Mouse (Mus musculus) kidney, embryonic 15.5 days (tissue): ENCODE data around the gene Slc4a7. TPM values are rescaled to one million over a fixed set of nuclear protein-coding genes. Genes with fewer than 3 reads are reported as not detected.

ENCODE experiments used
- ATAC-seq: fragments of 200-750 bp; cut with Nextera tagmentation; replicated peaks from 2 replicates; pipeline ENCODE4 v1.8.0; 2017; ENCODE audit warnings: moderate TSS enrichment; ENCODE audit not compliant: low FRiP score
- H3K27ac ChIP-seq: fragments of 300-500 bp; sonication (generic); 2 replicates; pipeline ENCODE4 v1.5.1; 2015; ENCODE audit warnings: mild to moderate bottlenecking, inconsistent platforms
- H3K27me3 ChIP-seq: fragments of 300-500 bp; sonication (generic); 2 replicates; pipeline ENCODE4 v1.6.1; 2015; ENCODE audit warnings: inconsistent platforms
- H3K36me3 ChIP-seq: fragments of 300-500 bp; sonication (generic); 2 replicates; pipeline ENCODE4 v1.6.1; 2015; ENCODE audit warnings: inconsistent platforms
- H3K4me1 ChIP-seq: fragments of 300-500 bp; sonication (generic); 2 replicates; pipeline ENCODE4 v1.6.1; 2015; ENCODE audit warnings: inconsistent platforms
- H3K4me2 ChIP-seq: fragments of 300-500 bp; sonication (generic); 2 replicates; pipeline ENCODE4 v1.6.1; 2015; ENCODE audit warnings: moderate library complexity, mild to moderate bottlenecking, inconsistent platforms
- H3K4me3 ChIP-seq: fragments of 300-500 bp; sonication (generic); replicated peaks from 2 replicates; pipeline ENCODE4 v1.5.1; 2015; ENCODE audit warnings: mild to moderate bottlenecking, inconsistent platforms
- H3K9ac ChIP-seq: fragments of 300-500 bp; sonication (generic); 2 replicates; pipeline ENCODE4 v1.6.1; 2015; ENCODE audit warnings: mild to moderate bottlenecking, inconsistent platforms
- H3K9me3 ChIP-seq: fragments of 300-500 bp; sonication (generic); replicated peaks from 2 replicates; pipeline ENCODE4 v1.6.1; 2016; ENCODE audit warnings: inconsistent platforms
- WGBS: fragments of 180-500 bp; shearing (Covaris S2); methylation state at CpG from one replicate; pipeline ENCODE4 v1.1.7; 2015; ENCODE audit warnings: mixed read lengths; 5-methylcytosine and 5-hydroxymethylcytosine counted together
- polyA plus RNA-seq: library from polyadenylated mRNA; unstranded; fragments of >200 nt; fragmentation: Nextera tagmentation; extraction: Ambion mirVana; gene quantifications from 2 replicates; pipeline ENCODE4 v1.2.1, GENCODE M21; 2015

Gene Slc4a7
- 17.8 and 18.2 TPM in 2 replicates for polyA plus RNA-seq

GRCm38 (mm10) chr14:14701710-14702329, at the start of gene Slc4a7:
Gene Slc4a7 (plus strand): TSS chr14:14702279.
- Histone ChIP-seq H3K4me1 (peaks cover 13% of the 10 kb centered on the region), H3K9me3 (no peaks in the 10 kb centered on the region), H3K27me3 (no peaks in the 10 kb centered on the region), H3K9ac (peak within 1 kb of the TSS; percentile 87), H3K4me2 (peak within 1 kb of the TSS; percentile 57), H3K4me3 (peak within 1 kb of the TSS; percentile 90), H3K36me3 (no peaks in the 10 kb centered on the region), H3K27ac (peak within 1 kb of the TSS; percentile 96)
- 92% methylated on average over 5 of the region's 5 CpGs for WGBS
- ATAC-seq = no peak

GRCm38 (mm10) chr14:14670597-14670996, 31.5 kb upstream of the Slc4a7 start:
- no peak overlapping the region for H3K4me3 ChIP-seq
- H3K4me1 ChIP-seq = no peaks in the 10 kb centered on the region
- H3K27ac ChIP-seq = no peak overlapping the region
- no peaks in the 10 kb centered on the region for H3K9me3 ChIP-seq
- H3K4me2 ChIP-seq = no peak overlapping the region
- H3K27me3 ChIP-seq = no peaks in the 10 kb centered on the region
- ATAC-seq = no peak
- no peak overlapping the region for H3K9ac ChIP-seq
- WGBS = 100% methylated on average over 1 of the region's 1 CpGs
- H3K36me3 ChIP-seq = no peaks in the 10 kb centered on the region

DNA sequence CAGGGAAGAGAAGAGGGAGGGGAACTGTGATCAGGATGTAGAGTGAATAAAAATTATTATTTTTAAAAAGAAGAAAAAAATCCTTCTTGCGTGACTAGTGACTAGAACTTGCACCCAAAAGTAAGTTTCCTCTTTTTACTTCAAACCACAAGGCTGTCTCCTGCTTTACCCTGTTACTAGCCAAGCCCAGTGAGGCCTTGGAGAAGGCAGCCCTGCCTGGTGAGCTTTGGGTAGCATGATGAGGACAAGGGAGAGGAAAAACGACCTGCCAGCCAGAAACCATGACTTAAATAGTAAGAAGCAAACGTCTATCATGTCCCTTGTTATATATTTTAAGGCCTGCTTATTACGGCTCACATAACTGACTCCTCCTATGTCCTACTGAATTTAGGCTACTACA, 20.5 kb upstream of the Slc4a7 start:
- H3K4me1 ChIP-seq = no peaks in the 10 kb centered on the region
- no peak overlapping the region for H3K9ac ChIP-seq
- H3K36me3 ChIP-seq = no peaks in the 10 kb centered on the region
- H3K4me3 ChIP-seq = no peak overlapping the region
- no peak overlapping the region for H3K4me2 ChIP-seq
- 70% methylated on average over 4 of the region's 4 CpGs for WGBS
- ATAC-seq = no peak
- no peaks in the 10 kb centered on the region for H3K9me3 ChIP-seq
- H3K27ac ChIP-seq = no peak overlapping the region
- no peaks in the 10 kb centered on the region for H3K27me3 ChIP-seq

DNA sequence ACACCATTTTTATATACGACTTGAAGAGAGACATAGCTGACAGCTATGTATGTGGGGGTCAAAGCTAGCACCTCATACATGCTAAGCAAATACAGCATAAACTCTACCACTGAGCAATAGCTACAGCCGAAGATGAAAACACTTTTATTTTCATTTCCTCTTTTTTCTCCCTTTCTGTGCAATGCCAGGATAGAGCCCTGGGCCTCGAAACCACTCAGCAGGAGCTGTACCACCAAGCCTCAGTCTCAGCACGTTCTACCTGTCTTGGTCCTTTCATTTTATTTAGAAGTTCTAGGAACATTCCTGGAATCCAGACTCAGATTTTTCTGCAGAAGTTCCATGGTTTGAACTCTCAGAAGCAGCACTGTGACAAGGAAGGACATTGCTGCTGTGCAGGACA, 17.3 kb upstream of the Slc4a7 start:
- Histone ChIP-seq H3K9me3 (no peaks in the 10 kb centered on the region), H3K9ac (no peak overlapping the region), H3K4me1 (no peaks in the 10 kb centered on the region), H3K27ac (no peak overlapping the region), H3K27me3 (no peaks in the 10 kb centered on the region), H3K4me2 (no peak overlapping the region), H3K4me3 (no peak overlapping the region), H3K36me3 (no peaks in the 10 kb centered on the region)
- no peak for ATAC-seq
- WGBS = 83% methylated on average over 4 of the region's 4 CpGs

- no peaks in the 10 kb centered on the region for H3K27me3 ChIP-seq
- no peak overlapping the region for H3K4me2 ChIP-seq
- no peaks in the 10 kb centered on the region for H3K9me3 ChIP-seq
- H3K27ac ChIP-seq = no peak overlapping the region
- WGBS = 55% methylated on average over 7 of the region's 7 CpGs
- no peaks in the 10 kb centered on the region for H3K4me1 ChIP-seq
- H3K9ac ChIP-seq = no peak overlapping the region
- no peaks in the 10 kb centered on the region for H3K36me3 ChIP-seq
- ATAC-seq = no peak
- no peak overlapping the region for H3K4me3 ChIP-seq
These were observed 16.0 kb upstream of the Slc4a7 start for GRCm38 (mm10) chr14:14686101-14686551.

GRCm38 (mm10) chr14:14687258-14687890, 14.7 kb upstream of the Slc4a7 start:
- Histone ChIP-seq H3K27ac (no peak overlapping the region), H3K36me3 (no peaks in the 10 kb centered on the region), H3K9me3 (no peaks in the 10 kb centered on the region), H3K9ac (no peak overlapping the region), H3K4me1 (no peaks in the 10 kb centered on the region), H3K4me3 (no peak overlapping the region), H3K27me3 (no peaks in the 10 kb centered on the region), H3K4me2 (no peak overlapping the region)
- no peak for ATAC-seq
- 69% methylated on average over 7 of the region's 7 CpGs for WGBS

DNA sequence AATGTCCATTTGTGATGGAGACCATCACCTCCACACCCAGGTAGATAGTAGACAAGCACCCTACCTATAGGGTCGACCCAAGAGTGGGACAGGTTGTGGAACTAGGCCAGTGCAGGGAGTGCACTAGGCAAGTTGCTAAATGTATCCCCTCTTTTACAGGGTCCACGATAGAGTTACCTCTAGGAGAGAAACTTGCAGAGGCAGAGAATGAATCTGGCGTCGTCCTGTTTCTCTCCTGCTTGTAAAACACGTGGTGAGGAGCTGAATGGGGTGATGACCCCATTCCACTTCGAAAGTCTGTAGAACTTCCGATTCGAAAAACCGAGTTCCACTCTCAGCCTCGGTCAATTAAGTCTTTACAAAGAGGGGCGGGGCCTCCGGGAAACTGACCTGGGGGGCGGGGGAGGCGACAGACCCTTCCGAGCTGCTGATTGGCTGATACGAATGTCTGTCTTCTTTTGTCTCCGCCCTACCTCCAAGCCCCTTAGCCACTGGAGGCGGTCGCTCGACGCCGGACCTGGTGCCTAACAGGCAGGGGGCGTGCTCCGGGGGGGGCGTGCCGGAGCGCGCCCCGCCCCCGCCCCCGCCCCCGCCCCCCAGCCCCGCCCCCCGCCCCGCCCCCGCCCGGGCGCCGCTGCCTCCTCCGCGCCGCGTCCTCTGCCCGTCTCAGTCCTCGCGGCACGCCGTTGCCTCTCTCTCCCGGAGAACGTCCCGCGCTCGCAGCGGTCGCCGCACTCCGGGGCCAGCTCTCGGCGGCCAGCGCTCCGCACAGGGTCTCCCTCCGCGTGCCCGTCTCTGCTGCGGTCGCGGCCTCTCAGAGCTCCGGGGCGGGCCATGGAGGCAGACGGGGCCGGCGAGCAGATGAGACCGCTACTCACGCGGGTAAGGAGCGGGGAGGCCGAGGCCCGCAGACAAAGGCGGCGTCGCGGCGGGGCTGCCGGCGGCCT, 593 bp downstream of the Slc4a7 start:
- Histone ChIP-seq H3K9me3 (no peaks in the 10 kb centered on the region), H3K9ac (peak overlapping the region; percentile 87), H3K27ac (peak overlapping the region; percentile 96), H3K4me3 (peak overlapping the region; percentile 90), H3K36me3 (no peaks in the 10 kb centered on the region), H3K4me2 (peak overlapping the region; percentile 57), H3K27me3 (no peaks in the 10 kb centered on the region), H3K4me1 (peaks cover 13% of the 10 kb centered on the region)
- under 1% methylated on average over 55 of the region's 85 CpGs for WGBS
- ATAC-seq = peak; percentile 97

DNA sequence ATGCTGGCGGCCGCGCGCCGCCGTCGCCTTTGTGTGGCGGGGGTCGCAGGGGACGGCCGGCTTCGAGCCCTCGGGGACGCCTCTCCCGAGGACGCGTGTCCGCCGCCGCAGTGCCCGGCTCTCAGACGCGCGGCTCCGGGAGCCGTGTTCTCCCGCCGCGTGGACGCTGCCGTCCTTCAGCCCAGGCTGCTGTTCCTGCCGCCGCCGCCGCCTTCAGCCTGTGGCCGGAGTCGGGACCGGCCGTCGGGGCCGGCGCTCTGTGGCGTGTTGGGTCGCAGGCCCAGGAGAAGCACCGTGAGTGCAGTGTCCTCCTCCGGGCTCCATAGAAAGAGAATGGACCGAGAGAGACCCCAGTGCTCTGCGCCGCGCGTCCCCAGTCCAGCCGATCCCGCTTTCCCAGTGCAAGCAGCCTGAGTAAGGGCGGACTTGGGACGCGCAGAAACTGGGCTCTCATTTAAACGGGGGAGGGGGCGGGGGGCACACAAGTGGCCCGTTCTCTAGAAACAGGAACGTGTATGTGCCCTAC, 1.3 kb downstream of the Slc4a7 start:
- Histone ChIP-seq H3K27ac (peak overlapping the region; percentile 96), H3K4me1 (peaks cover 13% of the 10 kb centered on the region), H3K9me3 (no peaks in the 10 kb centered on the region), H3K4me2 (peak overlapping the region; percentile 57), H3K27me3 (no peaks in the 10 kb centered on the region), H3K36me3 (peaks cover 3% of the 10 kb centered on the region; the same call in 1 of the 2 replicates), H3K4me3 (peak overlapping the region; percentile 90), H3K9ac (peak overlapping the region; percentile 87)
- under 1% methylated on average over 46 of the region's 60 CpGs for WGBS
- peak; percentile 63 for ATAC-seq

DNA sequence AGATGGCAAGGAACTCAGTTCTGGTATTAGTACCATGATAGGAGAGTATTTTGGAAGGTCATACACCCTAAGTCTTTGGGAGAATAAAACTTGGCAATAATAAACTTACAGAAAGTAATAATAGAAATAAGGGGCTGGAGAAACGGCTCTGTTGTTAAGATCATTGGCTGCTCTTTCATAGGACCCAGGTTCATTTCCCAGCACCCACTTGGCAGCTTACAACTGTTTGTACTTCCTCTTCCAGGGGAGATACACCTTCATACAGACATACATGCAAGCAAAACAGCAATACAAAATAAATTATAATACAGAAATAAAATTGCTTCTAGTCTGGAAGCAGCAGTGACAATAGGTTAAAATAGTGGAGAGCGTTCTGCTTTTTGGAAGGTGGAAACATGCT, 2.6 kb downstream of the Slc4a7 start:
- Histone ChIP-seq H3K27ac (no peak overlapping the region), H3K9ac (no peak overlapping the region), H3K9me3 (no peaks in the 10 kb centered on the region), H3K4me3 (peak overlapping the region; percentile 90), H3K4me2 (peak overlapping the region; percentile 57), H3K4me1 (peaks cover 13% of the 10 kb centered on the region), H3K27me3 (no peaks in the 10 kb centered on the region), H3K36me3 (peaks cover 8% of the 10 kb centered on the region; the same call in 1 of the 2 replicates)
- WGBS = 79% methylated on average over 2 of the region's 2 CpGs
- ATAC-seq = no peak

GRCm38 (mm10) chr14:14705126-14705525, 3.0 kb downstream of the Slc4a7 start:
- H3K4me2 ChIP-seq = peak overlapping the region; percentile 57; the same call in 1 of the 2 replicates
- 87% methylated on average over 3 of the region's 3 CpGs for WGBS
- no peaks in the 10 kb centered on the region for H3K27me3 ChIP-seq
- no peak overlapping the region for H3K27ac ChIP-seq
- peaks cover 8% of the 10 kb centered on the region; the same call in 1 of the 2 replicates for H3K36me3 ChIP-seq
- H3K4me1 ChIP-seq = peaks cover 13% of the 10 kb centered on the region
- ATAC-seq = no peak
- no peak overlapping the region; the same call in 1 of the 2 replicates for H3K4me3 ChIP-seq
- H3K9ac ChIP-seq = no peak overlapping the region
- no peaks in the 10 kb centered on the region for H3K9me3 ChIP-seq

DNA sequence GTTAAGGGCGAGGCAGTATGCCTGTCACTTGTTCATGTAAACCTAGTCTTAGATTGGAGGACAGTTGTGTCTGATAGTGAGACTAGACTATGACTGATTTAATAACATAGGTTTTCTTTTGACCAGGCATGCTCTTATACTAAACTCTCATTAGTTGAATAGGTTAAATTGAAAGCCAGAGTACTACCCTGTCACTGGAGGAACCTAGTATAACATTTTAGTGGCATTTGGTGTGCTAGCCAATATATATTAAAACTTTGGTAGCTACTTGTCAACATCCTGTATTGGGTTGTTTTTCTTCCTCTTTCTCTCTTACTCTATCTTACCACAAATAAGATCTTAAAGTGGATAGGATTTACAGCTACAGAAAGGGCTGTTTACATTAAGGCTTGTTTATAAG, 4.3 kb downstream of the Slc4a7 start:
- no peak overlapping the region for H3K4me2 ChIP-seq
- ATAC-seq = no peak
- peaks cover 15% of the 10 kb centered on the region for H3K36me3 ChIP-seq
- H3K9me3 ChIP-seq = no peaks in the 10 kb centered on the region
- no peak overlapping the region for H3K4me3 ChIP-seq
- H3K4me1 ChIP-seq = peaks cover 13% of the 10 kb centered on the region
- no peaks in the 10 kb centered on the region for H3K27me3 ChIP-seq
- H3K27ac ChIP-seq = no peak overlapping the region
- WGBS = 80% methylated on average over 1 of the region's 1 CpGs
- H3K9ac ChIP-seq = no peak overlapping the region
